Mouse (Mus musculus) R1 (cell line): ENCODE measurements around the gene Olfr338.

Experiments
- DNase-seq: peaks from one replicate; pipeline ENCODE4 v3.0.0-alpha.2; 2018; ENCODE audit warnings: low read depth, low spot score

Gene Olfr338

GRCm38 (mm10) chr2:36373219-36373618, at the start of gene Olfr338:
Gene Olfr338 (plus strand): TSS chr2:36373519.
- no peak for DNase-seq

GRCm38 (mm10) chr2:36415174-36415573, 41.9 kb downstream of the Olfr338 start:
- peak; percentile 91 for DNase-seq

- DNase-seq, result peak; percentile 64
These were observed 42.3 kb downstream of the Olfr338 start for GRCm38 (mm10) chr2:36415591-36415990.

GRCm38 (mm10) chr2:36418647-36419046, 45.3 kb downstream of the Olfr338 start, which contains the start of gene Olfr339:
Gene Olfr339 (plus strand): TSS chr2:36418947.
- no peak for DNase-seq
